Mouse (Mus musculus): ENCODE data around the gene Dock8. TPM values are rescaled to one million over a fixed set of nuclear protein-coding genes. Genes with fewer than 3 reads are reported as not detected.

The Dock8 gene
- polyA plus RNA-seq, 1 experiment from 2014 or later = 4.1 TPM

Other genes with a start within 250 kb of the Dock8 start
- 0.81 and 1.2 TPM in 2 replicates for gene Pgm5, start 137.7 kb upstream of the Dock8 start, polyA plus RNA-seq (2014; fragmentation: Nextera tagmentation; extraction: Ambion mirVana)
- 244 and 258 TPM in 2 replicates for gene Gm10053, start 123.8 kb upstream of the Dock8 start, polyA plus RNA-seq (2014; fragmentation: Nextera tagmentation; extraction: Ambion mirVana)
- gene Foxd4, start 98.3 kb upstream of the Dock8 start, polyA plus RNA-seq (2014; fragmentation: Nextera tagmentation; extraction: Ambion mirVana) = 0.14 and 0.20 TPM in 2 replicates
- 24.9 and 25.3 TPM in 2 replicates for gene Cbwd1, start 37.9 kb upstream of the Dock8 start, polyA plus RNA-seq (2014; fragmentation: Nextera tagmentation; extraction: Ambion mirVana)
- gene Kank1, start 237.4 kb downstream of the Dock8 start, polyA plus RNA-seq (2014; fragmentation: Nextera tagmentation; extraction: Ambion mirVana) = 11.5 and 12.0 TPM in 2 replicates

Data from hindbrain, embryonic 11.5 days (tissue).